Mouse (Mus musculus) liver, embryonic 14.5 days (tissue): ENCODE data around the gene Edem2.

ENCODE experiments used
- CTCF ChIP-seq: IDR thresholded peaks from 2 replicates; pipeline ENCODE4 v1.5.1; 2016; ENCODE audit warnings: antibody characterized with exemption, low read depth, control low read depth
- EP300 ChIP-seq: IDR thresholded peaks from 2 replicates; pipeline ENCODE4 v1.6.1; 2016; ENCODE audit warnings: antibody characterized with exemption, low read depth

DNA sequence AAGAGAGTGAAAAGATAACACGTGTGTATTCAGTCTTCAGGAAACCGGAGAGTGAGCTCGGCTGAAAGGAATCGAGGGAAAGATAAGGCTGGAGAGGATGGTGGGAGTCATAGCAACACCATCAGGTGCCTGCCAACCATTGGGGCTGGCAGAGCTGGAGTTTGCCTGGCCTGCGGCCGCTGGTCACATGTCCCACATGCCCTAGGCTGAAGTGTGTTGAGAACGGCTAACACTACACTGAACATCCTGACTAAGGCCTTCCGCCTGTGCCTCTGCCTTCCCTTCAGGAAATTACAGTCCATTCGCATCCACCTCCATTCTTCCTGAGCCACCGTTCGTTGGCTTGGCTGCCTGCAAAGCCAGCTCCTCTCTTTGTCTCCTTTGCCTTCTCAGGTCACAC is 12.9 kb upstream of the Edem2 start:
- no peak for TF ChIP-seq CTCF
- no peak for TF ChIP-seq EP300
